Mouse (Mus musculus) cerebral cortex, adult 2 months (tissue): ENCODE measurements around the gene Lin28a.

Experiments
- WGBS: fragments of 180-500 bp; shearing (Covaris S2); methylation state at CpG from one replicate; pipeline ENCODE4 v1.1.7; 2018; 5-methylcytosine and 5-hydroxymethylcytosine counted together

The Lin28a gene

DNA sequence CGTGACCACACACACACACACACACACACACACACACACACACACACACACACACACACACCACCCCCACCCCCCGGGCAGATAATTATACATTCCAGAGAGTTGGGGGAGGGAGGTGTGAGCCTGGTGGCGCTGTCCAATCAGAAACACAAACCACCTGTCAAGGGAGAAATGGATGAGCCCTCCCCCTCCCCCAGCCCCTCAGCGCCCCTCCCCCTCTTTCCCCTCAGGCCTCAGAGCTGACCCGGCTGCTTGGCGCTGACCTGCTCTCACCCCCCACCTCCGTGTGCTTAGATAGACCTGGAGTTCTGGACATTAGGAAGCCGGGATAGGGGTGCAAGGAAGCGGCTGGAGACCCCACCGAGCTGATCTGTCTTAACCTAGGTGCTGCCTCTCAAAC lies 569 bp upstream of the Lin28a start:
- WGBS = 9% methylated on average over 9 of the region's 10 CpGs

DNA sequence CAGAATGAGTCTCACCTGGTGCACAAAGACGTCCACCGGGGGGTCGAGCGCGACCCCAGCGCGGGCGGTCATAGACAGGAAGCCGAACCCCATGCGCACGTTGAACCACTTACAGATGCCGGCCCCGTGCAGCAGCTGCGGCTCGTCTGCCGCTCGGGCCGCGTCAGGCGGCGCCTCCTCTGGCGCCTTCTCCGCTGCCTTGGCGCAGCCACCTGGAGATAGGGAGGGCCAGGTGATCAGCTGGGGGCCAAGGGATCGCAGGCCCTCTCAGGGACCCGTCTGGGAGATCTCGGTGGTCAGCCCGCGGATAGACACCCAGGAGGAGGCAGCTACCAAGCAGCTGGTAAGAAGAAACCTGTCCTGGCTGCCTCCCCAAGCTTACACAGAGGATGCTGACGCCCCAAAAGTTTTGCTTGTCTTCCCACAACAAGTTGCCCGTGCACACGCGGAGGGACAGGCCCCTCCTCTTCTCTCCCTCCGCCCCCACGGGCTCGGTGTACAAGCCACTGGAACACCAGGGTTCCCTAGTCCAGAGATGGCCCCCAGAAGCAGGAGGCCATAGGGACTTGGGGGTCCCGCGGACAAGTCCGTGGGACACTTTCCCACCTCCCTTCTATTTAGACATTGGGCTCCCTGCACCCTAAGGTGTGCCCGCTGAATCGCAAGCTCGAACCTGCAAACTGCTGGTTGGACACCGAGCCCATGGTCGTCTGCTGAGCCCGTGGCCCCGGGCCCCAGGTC lies 433 bp downstream of the Lin28a start:
- under 1% methylated on average over 46 of the region's 46 CpGs for WGBS

DNA sequence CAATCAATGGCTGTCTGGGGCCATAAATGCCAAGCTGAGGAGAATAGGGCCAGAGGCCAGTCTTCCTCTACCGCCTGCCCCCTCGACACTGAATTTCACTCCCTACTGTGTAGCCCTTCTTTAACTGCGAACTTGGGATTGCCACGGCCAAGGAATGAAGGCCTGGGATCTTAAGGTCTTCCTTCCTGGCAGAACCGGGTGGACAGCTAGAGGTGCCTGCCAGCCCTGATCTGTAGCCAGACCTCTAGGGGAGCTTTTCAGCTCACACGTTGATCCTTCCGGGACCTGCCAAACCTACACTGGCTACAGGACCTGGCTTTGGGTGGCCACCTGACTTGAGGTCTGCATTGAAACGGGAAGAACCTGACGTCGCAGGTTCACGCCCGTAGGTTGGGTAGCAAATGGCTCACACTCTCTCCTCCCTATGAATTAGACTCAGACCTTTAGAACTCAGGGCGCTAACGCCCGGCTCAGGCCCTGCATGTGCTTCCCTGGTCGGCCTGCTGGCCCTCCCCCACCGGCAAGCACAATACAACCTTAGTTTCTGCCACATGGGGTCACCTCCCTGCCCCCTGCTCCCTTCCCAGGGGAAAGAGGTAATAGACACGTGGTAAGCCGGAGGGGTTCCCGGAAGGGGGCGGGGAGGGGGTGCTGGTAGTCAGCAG lies 1.3 kb downstream of the Lin28a start:
- 17% methylated on average over 21 of the region's 21 CpGs for WGBS

DNA sequence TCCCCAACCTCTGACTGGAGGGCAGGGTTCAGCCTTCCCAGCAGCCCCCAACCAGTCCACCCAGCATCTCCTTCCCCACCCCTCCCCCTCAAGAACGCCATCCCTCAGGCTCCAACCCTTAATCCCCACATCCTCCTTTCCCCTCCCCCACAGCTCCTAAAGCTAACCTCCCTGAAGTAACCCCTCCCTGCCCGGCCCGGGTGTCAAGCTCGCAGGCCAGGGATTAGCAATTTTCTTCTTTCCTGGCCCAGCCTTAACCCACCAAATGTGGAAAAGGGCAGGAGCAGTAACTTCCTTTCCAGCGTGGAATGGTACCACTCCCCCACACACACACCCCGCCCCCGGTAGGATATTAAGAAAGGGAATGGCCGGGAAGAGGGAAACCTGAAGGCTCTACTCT lies 1.9 kb downstream of the Lin28a start:
- WGBS = 25% methylated on average over 8 of the region's 8 CpGs

DNA sequence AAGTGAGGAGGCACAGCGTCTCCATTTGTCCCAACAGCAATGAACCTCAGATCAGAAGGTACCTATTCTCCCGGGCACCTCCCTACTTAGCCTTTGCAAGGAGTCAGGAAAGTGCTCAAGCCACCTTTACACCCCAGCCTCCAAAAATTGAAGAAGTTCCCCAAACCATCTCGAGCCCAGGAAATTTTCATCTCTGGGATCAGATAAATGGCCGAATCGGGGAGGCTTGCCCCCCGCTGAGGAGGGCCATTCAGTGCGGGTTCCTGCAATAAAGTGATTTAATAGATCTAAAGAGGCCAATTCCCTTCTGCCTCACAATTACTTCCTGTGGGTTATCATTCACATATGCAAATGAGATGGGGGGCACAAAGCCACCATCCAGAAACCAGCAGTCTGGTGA lies 2.4 kb downstream of the Lin28a start:
- WGBS = 42% methylated on average over 7 of the region's 7 CpGs

DNA sequence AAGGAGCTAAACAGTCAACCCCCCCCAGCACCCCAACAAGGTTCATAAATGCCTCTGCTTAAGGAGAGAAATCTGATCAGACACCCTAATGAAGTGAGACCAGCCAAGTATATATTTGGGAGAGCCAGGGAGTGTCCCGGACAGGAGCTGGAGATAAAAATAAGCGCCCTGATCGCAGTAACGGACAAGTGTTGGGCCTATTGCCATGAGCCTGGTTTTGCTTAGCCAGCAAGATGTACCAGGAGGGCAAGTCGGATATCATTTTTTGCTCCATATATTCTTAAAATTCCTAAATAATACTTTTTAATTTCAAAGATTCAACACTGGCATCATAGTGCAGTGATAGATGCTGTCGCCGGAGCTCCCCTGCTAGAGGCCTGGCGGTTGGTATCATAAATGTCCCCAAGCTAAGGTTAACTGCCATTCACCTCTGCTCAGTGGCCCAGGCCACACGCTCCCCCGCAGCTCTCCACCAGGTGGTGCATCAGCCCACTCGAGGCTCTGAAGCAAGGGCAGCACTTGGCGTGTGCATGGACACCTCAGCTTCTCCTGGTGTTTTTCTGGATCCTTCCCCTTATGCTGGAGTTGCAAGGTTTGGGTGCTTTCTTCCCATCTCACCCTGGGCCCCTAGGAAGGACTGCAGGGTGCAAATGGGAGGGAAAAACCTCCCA lies 5.6 kb downstream of the Lin28a start:
- 65% methylated on average over 12 of the region's 12 CpGs for WGBS

DNA sequence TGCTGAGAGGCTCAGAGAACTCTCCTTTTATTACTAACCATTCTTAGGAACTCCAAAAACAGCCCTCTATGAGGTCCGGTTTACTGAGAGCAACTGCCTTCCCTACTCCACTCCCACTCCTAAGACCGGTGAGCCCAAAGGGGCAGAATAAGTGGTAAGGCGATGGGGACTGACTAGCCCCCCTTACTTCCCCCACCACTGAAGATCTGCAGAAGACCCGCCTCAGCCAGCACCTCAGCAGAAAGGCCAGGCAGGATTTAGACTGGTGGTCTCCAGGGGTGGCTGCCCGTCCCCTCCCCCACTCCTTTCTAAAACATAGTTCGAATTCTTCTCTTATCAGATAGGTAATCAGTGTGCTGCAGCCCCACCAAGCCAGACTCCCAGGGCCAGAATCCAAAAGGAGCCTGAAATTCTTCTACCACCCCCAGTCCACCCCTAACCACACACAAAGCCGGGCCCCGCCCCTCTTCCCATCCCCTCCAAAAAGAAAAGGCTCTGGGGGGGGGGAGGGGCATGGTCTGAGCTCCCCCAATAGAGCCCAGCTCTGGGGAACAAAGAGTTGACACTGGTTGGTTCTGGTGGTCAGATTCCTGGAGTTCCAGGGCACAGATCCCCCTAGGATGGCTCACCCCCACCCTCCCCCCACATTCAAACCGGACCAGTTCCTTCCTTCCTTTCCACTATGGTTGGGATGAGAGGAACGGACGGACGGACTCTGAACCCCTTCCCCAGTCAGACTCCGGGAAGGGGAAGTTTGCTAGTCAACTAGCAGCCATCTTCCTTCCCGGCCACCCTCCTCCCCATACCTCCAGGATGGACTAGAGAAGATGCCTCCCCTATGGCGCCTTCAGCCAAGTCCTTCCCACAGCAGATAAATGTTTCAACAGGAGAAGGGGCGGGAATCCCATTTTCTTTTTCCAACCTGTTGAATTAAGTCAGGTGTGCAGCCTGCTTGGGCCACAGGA lies 6.9 kb downstream of the Lin28a start:
- 17% methylated on average over 16 of the region's 16 CpGs for WGBS

DNA sequence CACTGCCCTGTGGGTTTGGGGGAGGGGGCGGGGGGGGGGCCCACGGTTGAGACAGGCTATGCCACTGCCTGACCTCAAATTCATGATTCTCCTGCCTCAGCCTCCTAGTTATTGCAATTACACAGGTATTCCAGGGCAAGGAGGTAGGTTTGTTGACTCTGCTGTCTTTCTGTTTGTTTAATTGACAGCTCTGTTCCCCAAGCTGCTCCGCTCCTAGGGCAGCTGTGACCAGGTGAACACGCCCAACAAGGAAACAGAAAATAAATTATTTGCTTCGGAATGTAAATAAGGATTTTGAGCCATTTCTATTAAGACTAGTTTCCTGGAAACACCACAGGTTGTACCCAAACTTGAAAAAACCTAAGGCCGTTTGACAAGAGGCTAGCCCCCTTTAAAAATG lies 8.9 kb downstream of the Lin28a start:
- 65% methylated on average over 6 of the region's 6 CpGs for WGBS

DNA sequence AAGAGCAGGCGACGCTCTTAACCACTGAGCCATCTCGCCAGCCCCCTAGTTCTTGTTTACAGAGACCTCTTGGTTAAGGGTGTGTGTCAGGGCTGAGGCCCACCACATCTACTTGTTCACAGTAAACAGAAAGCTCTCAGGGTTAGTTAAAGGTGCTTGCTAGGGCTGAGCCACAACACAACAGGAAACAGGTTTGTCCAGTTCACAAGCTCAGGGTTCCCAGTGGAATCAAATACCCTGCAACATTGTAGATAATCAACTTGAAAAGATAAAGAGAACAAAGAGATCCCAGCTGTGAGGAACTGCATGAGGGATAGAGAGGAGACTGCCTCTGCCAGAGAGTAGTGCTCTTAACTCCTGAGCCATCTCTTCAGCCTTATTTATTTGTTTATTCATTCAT lies 11.8 kb downstream of the Lin28a start:
- 94% methylated on average over 3 of the region's 3 CpGs for WGBS

DNA sequence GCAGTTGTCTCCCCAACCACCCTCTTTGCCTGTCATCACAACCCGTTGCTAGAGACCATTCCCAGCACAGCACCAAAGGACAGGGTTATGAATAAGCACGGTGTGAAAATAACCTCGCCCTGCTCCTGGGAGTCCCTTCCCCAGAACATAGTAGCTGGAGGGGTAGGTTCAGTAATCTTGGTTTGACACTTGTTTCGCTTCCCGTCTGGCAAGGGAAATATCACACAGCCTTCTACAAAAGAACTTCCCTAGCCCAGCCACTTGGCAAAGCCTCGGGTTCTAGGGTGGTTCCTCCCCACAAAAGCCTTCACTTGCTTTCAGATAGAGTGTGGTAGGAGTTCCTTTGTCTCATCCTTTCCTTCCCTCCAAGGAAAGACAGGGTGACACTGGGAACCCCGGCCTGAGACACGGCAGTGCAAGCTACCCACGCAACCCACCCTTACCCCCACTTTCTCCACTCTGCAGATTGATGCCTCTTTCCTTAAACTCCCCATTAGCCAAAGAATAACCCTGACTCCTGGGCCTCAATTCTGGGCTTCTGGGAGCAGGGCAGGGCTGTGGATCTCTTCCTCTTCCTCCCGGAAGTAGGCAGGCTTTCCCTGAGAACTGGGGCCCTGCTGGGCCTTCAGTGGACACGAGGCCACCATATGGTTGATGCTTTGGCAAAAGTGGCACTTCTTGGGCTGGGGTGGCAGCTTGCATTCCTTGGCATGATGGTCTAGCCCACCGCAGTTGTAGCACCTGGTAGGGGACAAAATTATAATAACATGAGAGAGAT lies 12.9 kb downstream of the Lin28a start:
- 66% methylated on average over 12 of the region's 12 CpGs for WGBS

DNA sequence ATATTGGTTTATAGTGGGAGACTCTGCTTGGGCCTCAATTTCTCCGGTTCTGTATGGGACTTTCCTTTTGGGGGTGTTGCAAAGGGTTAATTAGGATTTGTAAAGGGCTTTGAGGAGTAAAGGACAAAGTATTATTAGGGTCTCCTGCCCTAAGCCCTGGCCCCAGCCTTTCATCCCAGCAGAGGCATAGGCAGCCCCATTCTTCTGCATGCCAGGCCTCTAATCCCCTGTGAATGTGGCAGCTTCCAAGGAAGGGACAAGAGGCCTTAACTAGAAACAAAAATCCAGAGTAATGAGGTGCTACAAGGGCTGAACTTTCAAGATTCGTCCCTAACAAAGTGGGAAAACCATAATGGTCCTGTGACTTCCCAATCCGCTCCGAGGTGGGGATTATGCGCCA lies 15.7 kb downstream of the Lin28a start:
- WGBS = 64% methylated on average over 5 of the region's 5 CpGs

DNA sequence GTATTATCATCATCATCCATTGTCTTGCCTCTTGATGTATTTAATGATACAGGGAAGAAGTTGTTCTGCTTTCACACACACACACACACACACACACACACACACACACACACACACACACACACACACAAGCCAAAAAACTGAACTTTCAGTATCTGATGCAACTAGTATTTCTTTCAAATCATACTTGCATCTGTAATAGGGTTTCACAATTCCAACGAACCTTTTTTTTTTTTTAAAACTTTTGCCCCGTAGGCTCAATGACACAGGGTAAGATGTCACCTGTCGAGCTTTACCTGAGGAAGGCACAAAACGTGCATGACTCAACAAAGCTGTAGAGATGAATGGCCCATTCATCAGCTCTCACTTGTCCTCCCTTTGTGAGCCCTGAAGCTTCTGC lies 16.4 kb downstream of the Lin28a start:
- WGBS = 33% methylated on average over 4 of the region's 4 CpGs

DNA sequence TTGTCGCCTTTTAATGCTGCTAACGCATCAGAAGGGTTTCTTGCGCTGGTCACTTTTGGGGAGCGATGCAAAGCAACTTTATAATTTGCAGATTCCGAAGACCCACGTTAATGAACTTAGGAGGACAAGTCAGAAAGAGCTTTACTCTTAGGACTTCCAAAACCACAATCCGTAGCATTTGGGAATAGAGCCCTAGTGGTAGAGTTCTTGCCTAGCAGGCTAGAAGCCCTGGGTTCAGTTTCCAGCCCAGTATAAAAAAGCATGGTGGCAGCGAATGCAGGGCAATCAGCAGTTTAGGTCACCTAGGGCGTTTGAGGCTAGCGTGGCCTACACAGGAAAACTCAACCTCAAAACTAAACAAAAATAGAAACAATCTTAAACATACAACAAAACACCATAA lies 16.9 kb downstream of the Lin28a start:
- 77% methylated on average over 10 of the region's 10 CpGs for WGBS

DNA sequence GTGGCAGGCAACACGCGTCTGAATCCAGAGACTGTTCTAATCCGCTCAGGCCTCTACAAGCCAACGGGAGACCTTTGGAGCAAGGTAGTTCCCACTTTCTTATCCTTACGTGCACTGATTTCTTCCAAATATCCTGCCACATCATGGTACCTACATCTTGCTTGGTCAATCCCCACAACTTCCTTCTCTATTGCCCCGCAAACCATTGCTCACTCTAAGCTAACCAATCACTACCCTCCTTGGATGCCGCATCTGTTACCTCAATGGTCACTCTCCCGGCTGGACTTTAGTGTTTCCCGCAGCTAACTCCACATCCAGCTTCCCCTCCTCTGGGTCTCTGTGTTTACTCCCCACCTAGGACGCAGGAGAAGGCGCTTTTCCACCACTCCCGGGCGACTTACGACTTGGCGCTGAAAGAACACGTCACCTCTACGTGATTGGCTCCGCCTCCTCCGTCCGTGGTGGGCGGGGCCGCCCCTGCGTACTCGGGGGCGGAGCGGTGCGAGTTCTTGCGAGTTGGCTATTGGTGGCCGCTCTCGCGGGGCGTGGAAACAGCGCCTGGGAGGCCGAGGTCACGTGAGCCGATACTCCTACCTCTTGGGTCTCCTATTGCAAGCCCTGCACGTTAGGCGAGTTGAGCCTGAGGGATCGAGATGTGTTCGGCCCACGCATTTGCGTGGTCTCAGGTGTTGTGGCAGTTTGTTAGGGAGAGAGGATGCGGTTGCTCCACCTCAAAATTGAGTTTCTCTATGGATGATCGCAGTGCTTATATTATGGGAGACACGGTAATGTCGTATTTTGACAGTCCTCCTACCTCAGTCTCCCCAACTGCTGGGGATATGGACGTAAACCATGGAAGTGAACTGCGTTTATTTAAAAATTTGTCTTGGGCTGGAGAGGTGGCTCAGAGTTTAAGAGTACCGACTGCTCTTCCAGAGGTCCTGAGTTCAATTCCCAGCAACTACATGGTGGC lies 17.9 kb downstream of the Lin28a start, which contains the start of gene Dhdds:
TSS of gene Dhdds (minus strand) at position 453 of the 973 bp plus-strand sequence.
- WGBS = 1% methylated on average over 49 of the region's 49 CpGs

DNA sequence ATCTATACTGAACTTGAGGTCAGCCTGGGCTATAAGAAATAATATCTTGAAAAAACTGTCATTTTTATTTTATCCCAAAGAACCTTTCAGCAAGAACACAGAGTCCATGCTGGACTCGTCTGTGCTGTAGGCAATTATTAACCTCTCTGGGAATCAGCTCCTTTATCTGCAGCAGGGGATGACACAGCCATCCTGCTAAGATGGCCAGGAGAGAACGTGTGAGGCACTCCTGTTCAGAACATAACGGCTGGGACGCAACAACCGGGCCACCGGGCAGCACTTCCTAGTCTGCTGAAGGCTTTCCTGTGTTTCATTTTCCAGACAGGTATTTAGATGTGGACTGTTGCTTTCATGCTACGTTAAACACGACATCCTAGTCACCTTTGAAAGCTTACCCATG lies 23.9 kb downstream of the Lin28a start:
- 93% methylated on average over 8 of the region's 8 CpGs for WGBS

DNA sequence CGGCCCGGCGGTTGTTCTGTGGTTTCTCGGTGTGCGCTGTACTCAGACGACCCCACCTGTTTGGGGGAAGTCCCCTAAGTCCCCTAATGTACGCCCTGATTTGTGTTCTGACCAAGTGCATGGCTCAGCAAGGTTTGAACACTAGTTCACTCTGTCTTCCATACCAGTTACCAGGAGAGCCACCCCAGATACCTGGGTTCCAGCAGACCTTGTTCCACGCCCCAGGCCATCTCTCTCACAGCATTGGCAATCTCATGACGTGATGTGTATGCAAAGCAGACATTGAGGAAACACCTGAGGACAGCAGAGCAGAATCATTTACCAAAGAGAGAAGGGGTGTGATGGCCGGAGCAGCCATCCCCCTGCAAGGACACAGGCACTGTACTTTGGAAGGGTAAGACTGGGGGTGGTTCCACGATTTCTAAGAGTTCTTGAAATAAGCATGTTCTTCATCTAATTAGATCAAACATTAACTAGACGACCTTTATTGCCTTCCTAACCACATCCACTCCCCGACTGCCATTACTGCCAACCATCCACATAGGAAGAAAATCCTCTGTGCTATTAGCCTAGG lies 27.5 kb downstream of the Lin28a start:
- WGBS = 91% methylated on average over 13 of the region's 13 CpGs

DNA sequence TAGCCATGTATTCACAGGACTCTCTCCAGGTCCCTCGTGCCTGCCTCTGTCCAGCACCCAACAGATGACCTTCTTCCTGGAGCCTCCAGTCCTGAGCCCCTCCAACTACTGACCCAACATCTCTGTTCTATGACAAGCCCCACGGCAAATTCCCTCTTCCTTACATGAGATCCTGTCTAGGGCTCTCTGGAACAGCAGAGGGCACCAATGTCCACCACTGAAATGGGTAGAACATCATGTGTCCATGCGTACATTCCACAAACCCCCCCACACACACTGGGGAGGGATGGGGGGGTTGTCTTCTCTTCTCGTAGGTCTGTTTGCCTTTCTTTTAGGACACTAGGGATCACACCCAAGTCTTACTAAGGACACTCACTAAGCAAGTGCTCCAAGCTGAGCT lies 28.6 kb downstream of the Lin28a start:
- WGBS = 48% methylated on average over 4 of the region's 4 CpGs

DNA sequence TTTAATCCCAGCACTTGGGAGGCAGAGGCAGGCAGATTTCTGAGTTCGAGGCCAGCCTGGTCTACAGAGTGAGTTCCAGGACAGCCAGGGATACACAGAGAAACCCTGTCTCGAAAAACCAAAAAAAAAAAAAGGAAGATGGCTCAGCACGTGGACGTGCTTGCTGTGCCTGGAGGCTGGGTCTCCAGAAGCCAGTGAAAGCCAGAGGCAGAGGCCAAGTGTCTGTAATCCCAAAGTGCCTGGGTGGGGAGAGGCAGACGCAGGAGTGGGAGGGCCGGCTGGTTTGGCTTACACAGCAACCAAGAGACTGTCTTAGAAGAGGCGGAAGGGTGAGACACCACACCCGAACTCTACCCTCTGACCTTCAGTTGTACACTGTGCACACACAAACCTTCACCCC lies 30.4 kb downstream of the Lin28a start:
- 88% methylated on average over 8 of the region's 8 CpGs for WGBS

DNA sequence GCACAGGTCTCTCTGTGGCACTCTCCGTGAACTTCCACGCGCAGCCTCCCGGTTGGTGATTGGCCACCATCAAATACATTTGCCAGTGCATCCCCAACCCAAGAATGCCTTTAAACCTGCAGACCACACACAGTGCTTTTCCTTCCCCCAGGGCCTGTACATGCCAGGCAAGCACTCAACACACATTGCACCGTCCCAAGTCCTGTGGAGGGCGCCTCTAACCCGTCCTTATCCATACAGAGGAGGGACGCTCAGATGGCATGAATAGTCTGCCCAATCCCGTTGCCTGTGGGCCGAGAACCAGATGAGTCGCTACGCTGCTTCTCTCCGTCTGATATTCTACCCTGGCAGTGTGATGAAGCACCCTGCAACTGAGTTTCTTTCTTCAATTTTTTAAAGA lies 35.7 kb downstream of the Lin28a start:
- 85% methylated on average over 13 of the region's 13 CpGs for WGBS
